Mouse (Mus musculus): ENCODE results near the gene Cacna2d2. TPM values are rescaled to one million over a fixed set of nuclear protein-coding genes. Genes with fewer than 3 reads are reported as not detected.

The Cacna2d2 gene
- total and polyA plus RNA-seq, 3 experiments = 0.67 TPM; not detected in 2

DNA sequence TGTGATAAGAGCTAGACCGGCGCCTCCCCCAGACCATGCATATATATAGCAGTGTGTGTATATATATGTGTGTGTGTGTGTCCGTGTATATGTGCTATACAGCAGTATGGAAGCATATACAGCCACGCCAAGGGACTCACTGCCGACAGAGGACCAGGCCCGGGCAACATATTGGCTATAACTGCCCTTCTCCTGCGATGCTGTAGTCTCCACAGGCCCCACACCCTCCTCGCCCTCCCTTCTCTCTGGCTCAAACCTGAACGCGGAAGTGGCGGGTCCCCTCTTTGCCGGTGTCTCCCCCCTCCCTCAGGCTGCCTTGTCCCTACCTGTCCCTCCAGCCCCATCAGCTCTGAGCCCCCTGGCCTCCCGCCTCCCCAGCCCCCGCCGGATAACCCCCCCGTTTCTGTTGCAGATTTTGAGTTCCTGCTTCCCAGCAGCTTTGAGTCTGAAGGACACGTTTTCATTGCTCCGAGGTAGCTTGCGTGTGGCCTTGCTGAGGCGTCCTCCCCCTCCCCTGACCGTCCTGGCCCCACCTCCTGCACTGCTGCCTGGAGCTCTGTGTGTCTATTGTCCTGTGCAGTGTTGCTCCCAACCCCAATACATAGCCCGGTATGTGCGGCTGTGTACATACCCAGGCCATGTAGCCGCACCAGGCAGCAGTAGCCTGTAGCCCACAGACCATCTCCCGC, 122.4 kb downstream of the Cacna2d2 start:
- Histone ChIP-seq H3K79me2 (ENCODE audit: control insufficient read depth, insufficient read depth, low read length, poor library complexity) (no peaks in the 10 kb centered on the region), H3K27me3 (ENCODE audit: control insufficient read depth in 1 of 2, insufficient read depth in 2 of 2, low read length in 2 of 2) (no peaks in the 10 kb centered on the region), H3K36me3 (ENCODE audit: control insufficient read depth in 1 of 2, insufficient read depth in 2 of 2, low read length in 2 of 2) (peaks cover 0 to 8% of the 10 kb centered on the region in 2 experiments; a peak in 1 of 4 replicates), H3K27ac (ENCODE audit: control insufficient read depth, low read depth, low read length) (no peak overlapping the region), H3K4me3 (ENCODE audit: control insufficient read depth in 1 of 2, insufficient read depth in 1 of 2, low read depth in 2 of 2, low read length in 2 of 2) (peak overlapping the region; percentile 37 to 50), H3K9me3 (replicated peaks; ENCODE audit: insufficient read depth, low read length) (no peaks in the 10 kb centered on the region), H3K9ac (ENCODE audit: control insufficient read depth, low read depth, low read length, poor library complexity, severe bottlenecking) (peak overlapping the region; percentile 43), H3K4me1 (ENCODE audit: control insufficient read depth in 1 of 2, insufficient read depth in 2 of 2, low read length in 2 of 2) (peaks cover 0 to 12% of the 10 kb centered on the region in 2 experiments; a peak in 3 of 4 replicates)
- DNase-seq (ENCODE audit: low read depth, low spot score) = peak; percentile 53
- TF ChIP-seq TBP (IDR thresholded peaks at IDR 0.05; ENCODE audit: low read depth, low read length) (no peak), CTCF (IDR thresholded peaks at IDR 0.05 in 2 of 3, conservative IDR thresholded peaks at IDR 0.05 in 1 of 3; ENCODE audit: control insufficient read depth in 1 of 3, insufficient read depth in 1 of 3, low read depth in 2 of 3, low read length in 3 of 3, poor library complexity in 1 of 3, severe bottlenecking in 1 of 3) (no peak; a peak in 1 of 6 replicates), MAX (IDR thresholded peaks at IDR 0.05; ENCODE audit: low read length) (no peak), BHLHE40 (IDR thresholded peaks at IDR 0.05; ENCODE audit: borderline replicate concordance, low read depth, low read length) (no peak), ZNF384 (IDR thresholded peaks at IDR 0.05; ENCODE audit: low read depth, low read length) (no peak), TCF12 (IDR thresholded peaks at IDR 0.05; ENCODE audit: low read depth, low read length) (no peak), MXI1 (IDR thresholded peaks at IDR 0.05; ENCODE audit: low read depth, low read length) (no peak), POLR2AphosphoS2 (IDR thresholded peaks at IDR 0.05; ENCODE audit: low read length) (no peak), CHD1 (IDR thresholded peaks at IDR 0.05; ENCODE audit: low read depth, low read length) (no peak), EP300 (IDR thresholded peaks at IDR 0.05; ENCODE audit: low read depth in 1 of 2, low read length in 2 of 2) (0 out of 4 replicates have a peak, but pooled peaks of 1 of the 2 experiments have one; percentile 28), USF2 (IDR thresholded peaks at IDR 0.05; ENCODE audit: borderline replicate concordance in 1 of 2, insufficient read depth in 1 of 2, low read depth in 1 of 2, low read length in 2 of 2) (no peak), ELF1 (IDR thresholded peaks at IDR 0.05; ENCODE audit: low read depth, low read length) (peak; percentile 58; the same call in 1 of the 2 replicates), TAL1 (IDR thresholded peaks at IDR 0.05; ENCODE audit: low read length) (no peak), ZKSCAN1 (IDR thresholded peaks at IDR 0.05; ENCODE audit: low read depth, low read length) (no peak), POLR2AphosphoS5 (IDR thresholded peaks at IDR 0.05; ENCODE audit: borderline replicate concordance, low read depth, low read length) (no peak), GABPA (IDR thresholded peaks at IDR 0.05; ENCODE audit: low read depth, low read length) (no peak), UBTF (IDR thresholded peaks at IDR 0.05; ENCODE audit: borderline replicate concordance, insufficient read depth, low read depth, low read length) (no peak), KAT2A (conservative IDR thresholded peaks at IDR 0.05; ENCODE audit: low read depth, low read length) (no peak), E2F4 (IDR thresholded peaks at IDR 0.05; ENCODE audit: borderline replicate concordance, low read depth, low read length) (no peak), ZMIZ1 (IDR thresholded peaks at IDR 0.05; ENCODE audit: low read depth, low read length) (no peak), GATA1 (IDR thresholded peaks at IDR 0.05; ENCODE audit: low read depth, low read length) (no peak), POLR2A (IDR thresholded peaks at IDR 0.05; ENCODE audit: control insufficient read depth in 1 of 2, insufficient read depth in 1 of 2, low read depth in 1 of 2, low read length in 2 of 2, poor library complexity in 1 of 2) (0 out of 4 replicates have a peak, but pooled peaks of 1 of the 2 experiments have one; percentile 35), MAFK (IDR thresholded peaks at IDR 0.05; ENCODE audit: borderline replicate concordance, low read depth, low read length) (no peak), RAD21 (IDR thresholded peaks at IDR 0.05; ENCODE audit: low read depth, low read length) (no peak), NRF1 (IDR thresholded peaks at IDR 0.05; ENCODE audit: insufficient read depth, low read depth, low read length, poor library complexity, severe bottlenecking) (no peak), SIN3A (IDR thresholded peaks at IDR 0.05; ENCODE audit: low read length) (peak; percentile 43; the same call in 1 of the 2 replicates), JUND (IDR thresholded peaks at IDR 0.05; ENCODE audit: low read depth, low read length) (no peak), NELFE (IDR thresholded peaks at IDR 0.05; ENCODE audit: low read depth, low read length) (no peak), CHD2 (IDR thresholded peaks at IDR 0.05; ENCODE audit: low read length) (no peak), MAZ (IDR thresholded peaks at IDR 0.05; ENCODE audit: low read depth, low read length) (0 out of 2 replicates have a peak, but pooled peaks have one; percentile 26), MYB (IDR thresholded peaks at IDR 0.05; ENCODE audit: low read depth, low read length) (no peak), HCFC1 (IDR thresholded peaks at IDR 0.05; ENCODE audit: low read depth, low read length) (no peak), SMC3 (IDR thresholded peaks at IDR 0.05; ENCODE audit: low read depth, low read length) (no peak), RCOR1 (IDR thresholded peaks at IDR 0.05; ENCODE audit: low read depth, low read length) (0 out of 2 replicates have a peak, but pooled peaks have one; percentile 17), USF1 (IDR thresholded peaks at IDR 0.05; ENCODE audit: low read depth, low read length) (no peak), MYC (IDR thresholded peaks at IDR 0.05; ENCODE audit: low read depth, low read length) (0 out of 2 replicates have a peak, but pooled peaks have one; percentile 13), ZC3H11A (IDR thresholded peaks at IDR 0.05; ENCODE audit: low read depth, low read length) (no peak)
